ENCODE assay signal across 22 mouse cellular contexts in the genomic region with DNA sequence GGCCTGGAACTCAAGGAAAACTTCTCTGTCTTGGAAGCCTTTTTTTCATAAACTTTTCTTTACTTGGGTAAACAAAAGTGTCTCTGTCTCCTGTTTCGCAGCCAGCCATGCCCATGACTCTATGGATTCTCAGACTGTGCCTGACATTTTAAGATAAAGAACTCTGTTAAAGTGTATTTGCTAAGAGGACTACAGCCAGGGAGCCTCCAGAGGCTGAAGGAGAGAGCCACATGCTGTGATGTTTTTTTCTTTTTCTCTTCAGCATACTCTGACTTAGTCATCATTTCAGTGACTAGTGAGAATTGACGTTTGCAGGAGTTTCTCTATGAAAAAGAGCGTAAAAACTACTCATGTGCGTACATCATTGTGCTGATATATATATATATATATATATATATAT.
"Had no signal": no experiment of that assay in that cellular context is flagged by ENCODE, and none has a peak within 500 bp of the region (broad histone marks: within the 10 kb centered on the region; RNA-seq: fewer than 3 reads in every experiment).

No protein-coding gene starts in this region.

- H3K36me3 ChIP-seq: liver, embryonic 13.5 days; liver, embryonic 15.5 days; lung, embryonic 15.5 days; midbrain, embryonic 13.5 days; midbrain, embryonic 15.5 days; neural tube, embryonic 12.5 days; stomach, embryonic 15.5 days had no signal

- ATAC-seq: liver, postnatal 0 days; lung, postnatal 0 days; midbrain, embryonic 13.5 days; midbrain, embryonic 15.5 days had no signal

- H3K4me3 ChIP-seq: liver, embryonic 13.5 days; liver, embryonic 15.5 days; lung, embryonic 15.5 days; midbrain, embryonic 13.5 days; midbrain, embryonic 15.5 days; neural tube, embryonic 12.5 days; stomach, embryonic 15.5 days had no signal

- H3K27me3 ChIP-seq: liver, embryonic 13.5 days; liver, embryonic 15.5 days; lung, embryonic 15.5 days; midbrain, embryonic 13.5 days; midbrain, embryonic 15.5 days; neural tube, embryonic 12.5 days; stomach, embryonic 15.5 days had no signal

- H3K4me2 ChIP-seq: liver, embryonic 13.5 days; liver, embryonic 15.5 days; lung, embryonic 15.5 days; midbrain, embryonic 13.5 days; midbrain, embryonic 15.5 days; neural tube, embryonic 12.5 days; stomach, embryonic 15.5 days had no signal

- DNase-seq: liver, embryonic 13.5 days; liver, postnatal 0 days; lung, adult 2 months; lung, postnatal 14 days; lung, postnatal 36 days; retina, postnatal 1 day; right cerebral cortex, adult 18-20 months; right cerebral cortex, postnatal 25 days; right cerebral cortex, postnatal 4 days; spleen, adult 18-20 months; thymus, adult 2 months; thymus, postnatal 25 days; thymus, postnatal 4 days had no signal

- H3K9ac ChIP-seq: liver, embryonic 13.5 days; liver, embryonic 15.5 days; liver, postnatal 0 days; lung, embryonic 15.5 days; midbrain, embryonic 13.5 days; midbrain, embryonic 15.5 days; neural tube, embryonic 12.5 days; stomach, embryonic 15.5 days had no signal

- H3K9me3 ChIP-seq: liver, embryonic 13.5 days; liver, embryonic 15.5 days; lung, embryonic 15.5 days; midbrain, embryonic 13.5 days; midbrain, embryonic 15.5 days; neural tube, embryonic 12.5 days; stomach, embryonic 15.5 days had no signal

- H3K4me1 ChIP-seq: liver, embryonic 15.5 days; midbrain, embryonic 13.5 days; midbrain, embryonic 15.5 days; neural tube, embryonic 12.5 days; stomach, embryonic 15.5 days had no signal

- H3K27ac ChIP-seq: liver, embryonic 13.5 days; liver, embryonic 15.5 days; lung, embryonic 15.5 days; macrophage; midbrain, embryonic 13.5 days; midbrain, embryonic 15.5 days; neural tube, embryonic 12.5 days; stomach, embryonic 15.5 days; stomach, postnatal 0 days had no signal
